Mouse (Mus musculus) G1E (cell line): ENCODE measurements around the gene Znrf1. TPM values are rescaled to one million over a fixed set of nuclear protein-coding genes. Genes with fewer than 3 reads are reported as not detected.

ENCODE experiments used
- ATAC-seq: 2 replicates; pipeline ENCODE4 v1.8.0; 2016; ENCODE audit warnings: mild to moderate bottlenecking; ENCODE audit not compliant: insufficient number of reproducible peaks, poor library complexity, low FRiP score, severe bottlenecking; ENCODE audit errors: extremely low read depth
- DNase-seq: peaks from one replicate; pipeline ENCODE4 v3.0.0; 2012; ENCODE audit warnings: low spot score
- H3K27me3 ChIP-seq: 2 replicates; pipeline ENCODE4 v1.6.1; 2012; ENCODE audit warnings: mild to moderate bottlenecking, low read length, inconsistent platforms; ENCODE audit not compliant: insufficient read depth
- H3K36me3 ChIP-seq: replicated peaks from 2 replicates; pipeline ENCODE3; 2012; ENCODE audit warnings: mild to moderate bottlenecking, inconsistent platforms
- H3K4me1 ChIP-seq: 2 replicates; pipeline ENCODE4 v1.6.1; 2012; ENCODE audit warnings: low read depth, low read length, inconsistent platforms, mixed read lengths; ENCODE audit not compliant: insufficient read depth
- H3K4me3 ChIP-seq: 2 replicates; pipeline ENCODE4 v1.5.1; 2012; ENCODE audit warnings: low read depth, mild to moderate bottlenecking, inconsistent platforms, low read length, moderate library complexity, mixed read lengths
- H3K9me3 ChIP-seq: replicated peaks from 2 replicates; pipeline ENCODE4 v1.6.1; 2012; ENCODE audit warnings: inconsistent platforms
- CTCF ChIP-seq: IDR thresholded peaks from 2 replicates; pipeline ENCODE4 v1.5.1; 2012; ENCODE audit warnings: low read depth, low read length, inconsistent platforms, mixed read lengths
- GATA1 ChIP-seq: IDR thresholded peaks from 2 replicates; pipeline ENCODE4 v1.6.1; 2012; ENCODE audit warnings: borderline replicate concordance, low read length, inconsistent platforms, mixed read lengths
- GATA2 ChIP-seq: IDR thresholded peaks from 2 replicates; pipeline ENCODE4 v1.6.1; 2012; ENCODE audit warnings: low read depth, low read length, inconsistent platforms, borderline replicate concordance
- POLR2AphosphoS5 ChIP-seq: IDR thresholded peaks from 2 replicates; pipeline ENCODE4 v1.6.1; 2012; ENCODE audit warnings: low read depth, low read length, inconsistent platforms; ENCODE audit not compliant: insufficient replicate concordance
- TAL1 ChIP-seq: conservative IDR thresholded peaks from 2 replicates; pipeline ENCODE4 v1.6.1; 2012; ENCODE audit warnings: low read depth, low read length, inconsistent platforms, mixed read lengths
- polyA plus RNA-seq: library from polyadenylated mRNA; stranded (reverse); fragments of >175 nt; gene quantifications from 2 replicates; pipeline ENCODE4 v1.2.3, GENCODE M21; 2012
- total RNA-seq, 2 experiments: library from RNA; stranded (forward) in 1 of 2; stranded (reverse) in 1 of 2; fragments of 200-1000 nt in 1 of 2; fragments of >200 nt in 1 of 2; fragmentation: Nextera tagmentation in 1 of 2; gene quantifications; 2 replicates each; pipeline ENCODE4 v1.2.3; 2014 to 2017

Znrf1 gene
- total and polyA plus RNA-seq, 3 experiments: 22.8 to 62.8 (median 47.6) TPM

- peak overlapping the region; percentile 35; the same call in 1 of the 2 replicates for H3K4me3 ChIP-seq
- ATAC-seq (no peak), DNase-seq (no peak)
- peaks cover 60% of the 10 kb centered on the region for H3K36me3 ChIP-seq
- H3K9me3 ChIP-seq: no peaks in the 10 kb centered on the region
- TF ChIP-seq POLR2AphosphoS5: no peak
- no peak for TF ChIP-seq GATA2
- TF ChIP-seq TAL1: no peak
- TF ChIP-seq CTCF: no peak
- TF ChIP-seq GATA1: no peak
- no peaks in the 10 kb centered on the region for H3K27me3 ChIP-seq
- H3K4me1 ChIP-seq: peaks cover 80% of the 10 kb centered on the region
These were observed 52.4 kb downstream of the Znrf1 start for GRCm38 (mm10) chr8:111588336-111588735.

DNA sequence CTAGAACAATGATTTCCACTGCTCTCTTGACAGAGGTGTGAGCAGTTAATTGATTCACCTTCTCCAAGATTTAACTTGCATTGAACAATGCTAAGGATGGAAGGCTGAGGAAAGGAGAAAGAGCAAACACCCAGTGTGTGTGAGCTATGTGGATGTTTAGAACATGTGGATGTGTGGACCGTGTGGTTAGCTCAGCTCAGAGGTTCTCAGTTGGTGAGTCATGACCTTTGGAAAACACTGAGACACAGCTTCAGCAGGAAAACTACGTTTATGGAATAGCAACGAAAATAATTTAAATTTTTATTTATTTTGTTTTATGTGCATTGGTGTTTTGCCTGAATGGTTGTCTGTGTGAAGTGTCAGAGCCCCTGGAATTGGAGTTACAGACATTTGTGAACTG lies 54.3 kb downstream of the Znrf1 start:
- H3K36me3 ChIP-seq: peaks cover 52% of the 10 kb centered on the region
- H3K27me3 ChIP-seq: no peaks in the 10 kb centered on the region
- DNase-seq (no peak), ATAC-seq (no peak)
- peaks cover 87% of the 10 kb centered on the region for H3K4me1 ChIP-seq
- TF ChIP-seq GATA2 (no peak), TAL1 (no peak), GATA1 (no peak), POLR2AphosphoS5 (no peak)
- H3K4me3 ChIP-seq: no peak overlapping the region
- no peaks in the 10 kb centered on the region for H3K9me3 ChIP-seq

DNA sequence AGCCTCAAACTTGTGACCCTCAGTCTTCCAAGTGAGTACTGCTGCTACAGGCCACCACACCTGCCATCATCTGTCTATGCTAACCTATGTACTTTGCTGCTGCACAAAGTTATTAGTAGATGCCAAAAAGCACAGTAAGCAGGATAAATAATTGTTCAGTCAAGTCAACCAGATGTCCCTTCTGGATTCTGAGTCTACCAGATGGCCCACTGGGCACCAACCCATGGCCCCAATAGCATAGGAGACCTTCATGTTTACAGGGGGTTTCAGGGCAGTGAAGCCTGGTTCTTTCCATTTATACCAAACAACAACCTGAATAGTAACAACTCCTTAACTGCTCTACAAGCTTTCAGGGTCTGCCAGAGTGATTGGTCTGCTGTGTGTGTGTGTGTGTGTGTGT lies 55.3 kb downstream of the Znrf1 start:
- DNase-seq (no peak), ATAC-seq (no peak)
- Histone ChIP-seq H3K4me1 (peaks cover 94% of the 10 kb centered on the region), H3K4me3 (no peak overlapping the region), H3K36me3 (peaks cover 51% of the 10 kb centered on the region), H3K9me3 (no peaks in the 10 kb centered on the region), H3K27me3 (no peaks in the 10 kb centered on the region)
- no peak for TF ChIP-seq POLR2AphosphoS5
- no peak for TF ChIP-seq CTCF
- no peak for TF ChIP-seq GATA1
- no peak for TF ChIP-seq GATA2
- TF ChIP-seq TAL1: no peak

DNA sequence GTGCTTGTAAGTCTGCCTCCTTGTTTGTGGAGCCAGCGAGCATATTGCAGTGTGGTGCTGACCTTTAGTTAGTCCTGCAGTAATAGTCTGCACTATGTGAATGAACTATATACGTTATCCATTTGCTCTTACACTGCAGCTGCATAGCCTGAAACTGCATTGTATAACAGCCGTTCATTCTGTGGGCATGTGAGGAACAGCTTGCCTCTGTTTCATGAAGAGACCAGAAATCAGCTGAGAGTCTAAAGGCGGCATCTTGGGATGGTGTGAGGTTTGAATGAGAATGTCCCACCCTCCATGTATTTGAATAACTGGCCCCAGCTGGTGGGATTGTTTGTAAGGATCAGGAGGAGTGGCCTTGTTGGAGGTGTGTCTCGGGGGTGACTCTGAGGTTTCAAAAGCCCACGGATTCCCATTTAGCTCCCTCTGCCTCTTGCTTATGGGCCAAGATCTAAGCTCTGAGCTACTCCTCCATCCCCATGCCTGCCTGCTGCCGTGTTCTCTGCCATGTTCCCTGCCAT lies 56.6 kb downstream of the Znrf1 start:
- no peak for DNase-seq
- no peak for ATAC-seq

GRCm38 (mm10) chr8:111594044-111594840 lies 58.3 kb downstream of the Znrf1 start:
- ATAC-seq: no peak
- DNase-seq: no peak
- H3K4me1 ChIP-seq: peaks cover 86% of the 10 kb centered on the region
- no peaks in the 10 kb centered on the region for H3K27me3 ChIP-seq
- H3K9me3 ChIP-seq: no peaks in the 10 kb centered on the region
- peaks cover 42% of the 10 kb centered on the region for H3K36me3 ChIP-seq
- TF ChIP-seq CTCF (no peak), GATA1 (no peak)
- H3K4me3 ChIP-seq: no peak overlapping the region

More for the DNA sequence above, 56.6 kb downstream of the Znrf1 start:
- Histone ChIP-seq H3K4me3 (no peak overlapping the region), H3K27me3 (no peaks in the 10 kb centered on the region), H3K9me3 (no peaks in the 10 kb centered on the region), H3K4me1 (peaks cover 95% of the 10 kb centered on the region), H3K36me3 (peaks cover 47% of the 10 kb centered on the region)
- TF ChIP-seq TAL1 (no peak), POLR2AphosphoS5 (no peak), GATA1 (no peak), GATA2 (no peak), CTCF (no peak)

- peak overlapping the region; percentile 40; the same call in 1 of the 2 replicates for H3K4me3 ChIP-seq
- no peaks in the 10 kb centered on the region for H3K27me3 ChIP-seq
- H3K36me3 ChIP-seq: peaks cover 43% of the 10 kb centered on the region
- H3K9me3 ChIP-seq: no peaks in the 10 kb centered on the region
- TF ChIP-seq GATA1: no peak
- no peak for TF ChIP-seq POLR2AphosphoS5
- no peak for TF ChIP-seq GATA2
- no peak for TF ChIP-seq CTCF
- TF ChIP-seq TAL1: no peak
- H3K4me1 ChIP-seq: peaks cover 86% of the 10 kb centered on the region
- no peak for ATAC-seq
- no peak for DNase-seq
These were observed 59.1 kb downstream of the Znrf1 start for GRCm38 (mm10) chr8:111594951-111595350.
